Mouse (Mus musculus): ENCODE measurements around the gene Nr2c1. TPM values are rescaled to one million over a fixed set of nuclear protein-coding genes. Genes with fewer than 3 reads are reported as not detected.

The Nr2c1 gene
- polyA plus RNA-seq, 1 experiment = 2.8 TPM

DNA sequence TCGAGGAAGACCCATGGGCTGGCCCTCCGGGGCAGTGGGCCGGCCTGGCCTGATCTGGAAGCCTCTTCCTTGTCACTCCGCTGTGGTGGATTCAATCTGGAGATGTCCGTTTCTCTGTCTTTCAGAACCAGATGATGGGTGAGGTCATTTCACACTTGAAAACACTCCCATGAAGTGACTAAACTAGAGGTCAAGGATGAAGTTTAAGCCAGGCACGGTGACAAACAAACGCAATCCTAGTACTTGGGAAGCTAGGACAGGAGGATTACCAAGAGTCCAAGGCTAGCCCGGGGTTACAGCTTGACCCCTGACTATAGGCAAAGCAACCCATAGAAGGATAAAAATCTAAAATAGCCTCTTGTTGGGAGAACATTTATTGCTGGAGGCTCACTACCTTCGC lies 27.1 kb upstream of the Nr2c1 start:
- TF ChIP-seq POLR2A (IDR thresholded peaks at IDR 0.05; ENCODE audit: low read depth, low read length) (no peak), CTCF (IDR thresholded peaks at IDR 0.05; ENCODE audit: extremely low read depth, insufficient read length, insufficient replicate concordance, low read depth, low read length) (no peak)
- Histone ChIP-seq H3K4me1 (ENCODE audit: control insufficient read depth, insufficient read depth, insufficient read length, low read length) (peaks cover 6% of the 10 kb centered on the region; the same call in 1 of the 2 replicates), H3K27me3 (ENCODE audit: control insufficient read depth, insufficient read depth, low read length) (no peaks in the 10 kb centered on the region), H3K27ac (ENCODE audit: insufficient read depth, low read depth, low read length) (no peak overlapping the region), H3K4me3 (ENCODE audit: low read depth, low read length) (no peak overlapping the region), H3K36me3 (ENCODE audit: control insufficient read depth, insufficient read depth, low read length) (peaks cover 19% of the 10 kb centered on the region)
- WGBS = 90% methylated on average over 9 of the region's 9 CpGs

GRCm38 (mm10) chr10:94122595-94122994 lies 25.2 kb upstream of the Nr2c1 start:
- TF ChIP-seq CTCF (IDR thresholded peaks at IDR 0.05; ENCODE audit: extremely low read depth, insufficient read length, insufficient replicate concordance, low read depth, low read length) (no peak), POLR2A (IDR thresholded peaks at IDR 0.05; ENCODE audit: low read depth, low read length) (no peak)
- Histone ChIP-seq H3K4me3 (ENCODE audit: low read depth, low read length) (no peak overlapping the region), H3K27ac (ENCODE audit: insufficient read depth, low read depth, low read length) (no peak overlapping the region), H3K27me3 (ENCODE audit: control insufficient read depth, insufficient read depth, low read length) (no peaks in the 10 kb centered on the region), H3K36me3 (ENCODE audit: control insufficient read depth, insufficient read depth, low read length) (peaks cover 28% of the 10 kb centered on the region), H3K4me1 (ENCODE audit: control insufficient read depth, insufficient read depth, insufficient read length, low read length) (peaks cover 6% of the 10 kb centered on the region; the same call in 1 of the 2 replicates)
- 88% methylated on average over 7 of the region's 7 CpGs for whole genome bisulfite sequencing

GRCm38 (mm10) chr10:94123581-94123980 lies 24.2 kb upstream of the Nr2c1 start:
- TF ChIP-seq POLR2A (IDR thresholded peaks at IDR 0.05; ENCODE audit: low read depth, low read length) (no peak), CTCF (IDR thresholded peaks at IDR 0.05; ENCODE audit: extremely low read depth, insufficient read length, insufficient replicate concordance, low read depth, low read length) (no peak)
- Histone ChIP-seq H3K4me1 (ENCODE audit: control insufficient read depth, insufficient read depth, insufficient read length, low read length) (peaks cover 6% of the 10 kb centered on the region; the same call in 1 of the 2 replicates), H3K36me3 (ENCODE audit: control insufficient read depth, insufficient read depth, low read length) (peaks cover 28% of the 10 kb centered on the region), H3K4me3 (ENCODE audit: low read depth, low read length) (no peak overlapping the region), H3K27me3 (ENCODE audit: control insufficient read depth, insufficient read depth, low read length) (no peaks in the 10 kb centered on the region), H3K27ac (ENCODE audit: insufficient read depth, low read depth, low read length) (no peak overlapping the region)
- 92% methylated on average over 5 of the region's 5 CpGs for WGBS

DNA sequence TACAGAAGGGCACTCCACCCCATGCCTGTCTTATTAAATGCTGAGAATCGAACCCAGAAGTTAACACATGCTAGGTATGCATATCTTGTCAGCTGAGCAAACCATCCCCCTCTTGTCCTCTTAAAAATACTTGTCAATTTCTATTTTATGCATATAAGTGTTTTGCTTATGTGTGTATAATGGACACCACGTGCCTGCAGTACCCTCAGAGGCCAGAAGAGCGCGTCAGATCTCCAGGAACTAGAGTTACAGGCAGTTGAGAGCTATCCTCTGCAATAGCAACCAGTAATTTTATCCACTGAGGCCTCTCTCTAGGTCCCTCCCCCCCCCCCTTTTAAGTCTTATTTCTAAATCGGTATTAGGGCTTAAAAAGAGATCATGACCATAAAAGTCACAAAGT lies 23.4 kb upstream of the Nr2c1 start:
- peaks cover 28% of the 10 kb centered on the region for H3K36me3 ChIP-seq (ENCODE audit: control insufficient read depth, insufficient read depth, low read length)
- no peak overlapping the region for H3K27ac ChIP-seq (ENCODE audit: insufficient read depth, low read depth, low read length)
- H3K4me3 ChIP-seq (ENCODE audit: low read depth, low read length) = no peak overlapping the region
- no peaks in the 10 kb centered on the region for H3K4me1 ChIP-seq (ENCODE audit: control insufficient read depth, insufficient read depth, insufficient read length, low read length)
- 87% methylated on average over 5 of the region's 5 CpGs for WGBS
- TF ChIP-seq CTCF (IDR thresholded peaks at IDR 0.05; ENCODE audit: extremely low read depth, insufficient read length, insufficient replicate concordance, low read depth, low read length) (peak; percentile 23; the same call in 1 of the 2 replicates), POLR2A (IDR thresholded peaks at IDR 0.05; ENCODE audit: low read depth, low read length) (no peak)
- H3K27me3 ChIP-seq (ENCODE audit: control insufficient read depth, insufficient read depth, low read length) = no peaks in the 10 kb centered on the region

DNA sequence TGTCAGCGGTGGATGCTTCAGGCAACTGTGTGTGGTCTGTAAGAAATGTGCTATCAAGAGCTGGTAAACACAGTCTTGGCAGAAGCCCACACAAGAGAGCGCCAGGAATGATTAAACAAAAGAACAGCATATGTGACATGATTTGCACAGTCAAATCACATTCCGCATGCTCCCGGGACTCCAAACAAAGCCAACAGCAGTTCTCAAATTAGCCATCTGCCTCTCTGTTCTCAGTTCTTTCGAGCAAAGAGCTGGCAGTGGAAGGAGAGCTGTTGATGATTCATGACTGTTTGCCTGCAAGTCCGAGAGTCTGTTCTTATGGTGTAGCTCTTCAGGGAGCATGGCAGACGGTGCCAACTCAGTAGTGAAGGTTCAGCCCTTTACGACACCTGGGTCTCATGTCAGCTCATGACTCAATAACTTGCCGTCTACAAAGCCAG lies 18.1 kb upstream of the Nr2c1 start:
- no peaks in the 10 kb centered on the region for H3K4me1 ChIP-seq (ENCODE audit: control insufficient read depth, insufficient read depth, insufficient read length, low read length)
- H3K27ac ChIP-seq (ENCODE audit: insufficient read depth, low read depth, low read length) = no peak overlapping the region
- peaks cover 17% of the 10 kb centered on the region for H3K36me3 ChIP-seq (ENCODE audit: control insufficient read depth, insufficient read depth, low read length)
- H3K27me3 ChIP-seq (ENCODE audit: control insufficient read depth, insufficient read depth, low read length) = no peaks in the 10 kb centered on the region
- no peak overlapping the region for H3K4me3 ChIP-seq (ENCODE audit: low read depth, low read length)
- WGBS = 25% methylated on average over 9 of the region's 9 CpGs
- no peak for TF ChIP-seq CTCF (IDR thresholded peaks at IDR 0.05; ENCODE audit: extremely low read depth, insufficient read length, insufficient replicate concordance, low read depth, low read length)
- TF ChIP-seq POLR2A (IDR thresholded peaks at IDR 0.05; ENCODE audit: low read depth, low read length) = no peak

GRCm38 (mm10) chr10:94133081-94133480 lies 14.7 kb upstream of the Nr2c1 start:
- H3K4me3 ChIP-seq (ENCODE audit: low read depth, low read length) = no peak overlapping the region
- H3K36me3 ChIP-seq (ENCODE audit: control insufficient read depth, insufficient read depth, low read length) = peaks cover 3% of the 10 kb centered on the region
- peaks cover 3% of the 10 kb centered on the region for H3K4me1 ChIP-seq (ENCODE audit: control insufficient read depth, insufficient read depth, insufficient read length, low read length)
- WGBS = 78% methylated on average over 8 of the region's 8 CpGs
- no peak overlapping the region for H3K27ac ChIP-seq (ENCODE audit: insufficient read depth, low read depth, low read length)
- TF ChIP-seq POLR2A (IDR thresholded peaks at IDR 0.05; ENCODE audit: low read depth, low read length) = no peak
- H3K27me3 ChIP-seq (ENCODE audit: control insufficient read depth, insufficient read depth, low read length) = no peaks in the 10 kb centered on the region

GRCm38 (mm10) chr10:94133674-94134073 lies 14.1 kb upstream of the Nr2c1 start:
- Histone ChIP-seq H3K4me3 (ENCODE audit: low read depth, low read length) (no peak overlapping the region), H3K36me3 (ENCODE audit: control insufficient read depth, insufficient read depth, low read length) (peaks cover 5% of the 10 kb centered on the region), H3K4me1 (ENCODE audit: control insufficient read depth, insufficient read depth, insufficient read length, low read length) (peaks cover 3% of the 10 kb centered on the region), H3K27ac (ENCODE audit: insufficient read depth, low read depth, low read length) (no peak overlapping the region), H3K27me3 (ENCODE audit: control insufficient read depth, insufficient read depth, low read length) (no peaks in the 10 kb centered on the region)
- TF ChIP-seq CTCF (IDR thresholded peaks at IDR 0.05; ENCODE audit: extremely low read depth, insufficient read length, insufficient replicate concordance, low read depth, low read length) = no peak
- no peak for TF ChIP-seq POLR2A (IDR thresholded peaks at IDR 0.05; ENCODE audit: low read depth, low read length)
- 90% methylated on average over 7 of the region's 7 CpGs for WGBS
